Mouse (Mus musculus): Measurements from ENCODE around the gene Kansl3. TPM values are rescaled to one million over a fixed set of nuclear protein-coding genes. Genes with fewer than 3 reads are reported as not detected.

Gene Kansl3
- polyA plus RNA-seq, 1 experiment from 2014 or later: 10.9 TPM

Small RNA genes lying within 50 kb of the gene (microRNA-seq; reads per million reads assigned to microRNA genes)
- not detected for gene Mir6898

Other genes starting within 250 kb of the Kansl3 start
- 18.4 and 22.2 TPM in 2 replicates for gene Uggt1, start 124.5 kb downstream of the Kansl3 start, polyA plus RNA-seq (2015; fragmentation: Nextera tagmentation; extraction: Ambion mirVana)
- 2.4 and 2.8 TPM in 2 replicates for gene Neurl3, start 94.5 kb downstream of the Kansl3 start, polyA plus RNA-seq (2015; fragmentation: Nextera tagmentation; extraction: Ambion mirVana)
- 2.1 and 2.2 TPM in 2 replicates for gene Arid5a, start 61.4 kb downstream of the Kansl3 start, polyA plus RNA-seq (2015; fragmentation: Nextera tagmentation; extraction: Ambion mirVana)
- gene Fer1l5, start 3.1 kb upstream of the Kansl3 start, polyA plus RNA-seq (2015; fragmentation: Nextera tagmentation; extraction: Ambion mirVana): 0.23 TPM in 2 replicates
- gene Lman2l, start 76.1 kb upstream of the Kansl3 start, polyA plus RNA-seq (2015; fragmentation: Nextera tagmentation; extraction: Ambion mirVana): 13.2 and 16.3 TPM in 2 replicates
- 3.2 and 3.5 TPM in 2 replicates for gene Cnnm4, start 102.4 kb upstream of the Kansl3 start, polyA plus RNA-seq (2015; fragmentation: Nextera tagmentation; extraction: Ambion mirVana)
- gene Cnnm3, start 142.7 kb upstream of the Kansl3 start, polyA plus RNA-seq (2015; fragmentation: Nextera tagmentation; extraction: Ambion mirVana): 0.97 and 0.98 TPM in 2 replicates
- 2.4 and 2.5 TPM in 2 replicates for gene Ankrd23, start 167.7 kb upstream of the Kansl3 start, polyA plus RNA-seq (2015; fragmentation: Nextera tagmentation; extraction: Ambion mirVana)
- 0.14 TPM in 1 of 2 replicates, not detected in the other for gene Gm42417, start 170.2 kb upstream of the Kansl3 start, polyA plus RNA-seq (2015; fragmentation: Nextera tagmentation; extraction: Ambion mirVana)
- 7.2 and 7.4 TPM in 2 replicates for gene Ankrd39, start 178.3 kb upstream of the Kansl3 start, polyA plus RNA-seq (2015; fragmentation: Nextera tagmentation; extraction: Ambion mirVana)
- 1.8 and 1.9 TPM in 2 replicates for gene Sema4c, start 189.2 kb upstream of the Kansl3 start, polyA plus RNA-seq (2015; fragmentation: Nextera tagmentation; extraction: Ambion mirVana)